Mouse (Mus musculus) ES-E14 (cell line): ENCODE results near the gene Casp8ap2. TPM values are rescaled to one million over a fixed set of nuclear protein-coding genes. Genes with fewer than 3 reads are reported as not detected.

Experiments
- DNase-seq: peaks from one replicate; pipeline ENCODE4 v3.0.0-alpha.2; 2013; ENCODE audit warnings: low read depth, low spot score
- H3K27ac ChIP-seq: 2 replicates; pipeline ENCODE4 v1.5.1; 2012; ENCODE audit warnings: low read depth, mild to moderate bottlenecking, low read length, moderate library complexity, mixed read lengths; ENCODE audit not compliant: poor library complexity, insufficient read depth, severe bottlenecking
- H3K36me3 ChIP-seq: 2 replicates; pipeline ENCODE4 v1.6.1; 2012; ENCODE audit warnings: mild to moderate bottlenecking, low read length, moderate library complexity, mixed read lengths; ENCODE audit not compliant: control insufficient read depth, poor library complexity, insufficient read depth, severe bottlenecking
- H3K4me1 ChIP-seq, 2 experiments: fragments of 150-350 bp in 1 of 2; sonication (generic) in 1 of 2; 2 replicates each; pipeline ENCODE4 v1.6.1; 2012; ENCODE audit warnings: low read length in 2 of 2, mild to moderate bottlenecking in 1 of 2, mixed read lengths in 1 of 2; ENCODE audit not compliant: control insufficient read depth in 2 of 2, insufficient read depth in 2 of 2, poor library complexity in 1 of 2
- H3K4me3 ChIP-seq, 2 experiments: fragments of 150-350 bp in 1 of 2; sonication (generic) in 1 of 2; 2 replicates each; pipeline ENCODE4 v1.5.1; 2012; ENCODE audit warnings: low read length in 2 of 2, low read depth in 1 of 2, mild to moderate bottlenecking in 1 of 2, mixed read lengths in 1 of 2; ENCODE audit not compliant: insufficient read depth in 1 of 2, poor library complexity in 1 of 2, severe bottlenecking in 1 of 2
- H3K9ac ChIP-seq: 2 replicates; pipeline ENCODE4 v1.6.1; 2012; ENCODE audit warnings: low read depth, mild to moderate bottlenecking, low read length, mixed read lengths; ENCODE audit not compliant: poor library complexity, insufficient read depth, severe bottlenecking
- H3K9me3 ChIP-seq: fragments of 150-350 bp; sonication (generic); 2 replicates; pipeline ENCODE4 v1.6.1; 2012; ENCODE audit warnings: low read depth, mild to moderate bottlenecking, low read length; ENCODE audit not compliant: control insufficient read depth, insufficient read depth
- CHD2 ChIP-seq: IDR thresholded peaks from 2 replicates; pipeline ENCODE4 v1.6.1; 2014; ENCODE audit warnings: mild to moderate bottlenecking, low read depth, low read length, inconsistent platforms
- HCFC1 ChIP-seq: IDR thresholded peaks from 2 replicates; pipeline ENCODE4 v1.6.1; 2012; ENCODE audit warnings: low read length, inconsistent platforms, borderline replicate concordance; ENCODE audit not compliant: insufficient read depth
- MAFK ChIP-seq: IDR thresholded peaks from 2 replicates; pipeline ENCODE4 v1.6.1; 2014; ENCODE audit warnings: mild to moderate bottlenecking, low read depth, low read length, inconsistent platforms; ENCODE audit not compliant: insufficient read depth
- ZC3H11A ChIP-seq: IDR thresholded peaks from 2 replicates; pipeline ENCODE4 v1.6.1; 2012; ENCODE audit warnings: low read depth, mild to moderate bottlenecking, inconsistent platforms, low read length, borderline replicate concordance
- ZNF384 ChIP-seq: IDR thresholded peaks from 2 replicates; pipeline ENCODE4 v1.6.1; 2012; ENCODE audit warnings: low read depth, low read length, inconsistent platforms
- in situ Hi-C, 2 experiments: fragments of 600-800 bp; cut with MboI; formaldehyde crosslinking; loops; one replicate each; pipeline ENCODE4 v1.15.1; 2025; ENCODE audit warnings: low sequenced_read_pairs in 2 of 2, inconsistent platforms in 1 of 2; ENCODE audit not compliant: unreplicated experiment in 2 of 2
- total RNA-seq: library from RNA; depleted of rRNA; stranded (reverse); fragments of 300-350 nt; gene quantifications from 2 replicates; pipeline ENCODE4 v1.2.3, GENCODE M21; 2012

Gene Casp8ap2
- total RNA-seq, 1 experiment = 39.0 TPM

- in situ Hi-C loops = loop anchor here in 1 of 2 experiments (25.0 kb wide), 1 partner anchor 537 kb away; no protein-coding TSS in a partner anchor
- Histone ChIP-seq H3K4me3 (no peak overlapping the region), H3K9me3 (no peaks in the 10 kb centered on the region), H3K4me1 (no peaks in the 10 kb centered on the region), H3K9ac (no peak overlapping the region), H3K27ac (no peak overlapping the region), H3K36me3 (no peaks in the 10 kb centered on the region)
- DNase-seq = no peak
- TF ChIP-seq ZNF384 (no peak), HCFC1 (no peak), ZC3H11A (no peak), CHD2 (no peak), MAFK (no peak)
Measured at GRCm38 (mm10) chr4:32575165-32575564, 40.1 kb upstream of the Casp8ap2 start.

DNA sequence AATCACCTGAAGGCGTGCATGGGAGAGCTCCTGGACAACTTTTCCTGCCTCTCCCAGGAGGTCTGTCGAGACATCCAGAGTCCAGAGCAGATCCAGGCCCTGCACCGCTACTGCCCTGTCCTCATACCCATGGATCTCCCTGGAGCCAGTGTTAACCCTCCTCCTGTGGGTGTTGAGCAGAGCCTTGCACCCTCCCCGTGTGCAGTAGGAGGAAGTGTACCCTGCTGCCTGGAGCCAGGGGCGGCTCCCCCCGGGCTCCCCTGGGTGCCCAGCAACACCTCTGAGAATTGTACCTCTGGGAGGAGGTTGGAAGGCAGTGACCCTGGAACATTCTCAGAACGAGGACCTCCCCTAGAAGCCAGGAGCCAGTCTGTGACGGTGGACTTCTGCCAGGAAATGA lies 35.4 kb upstream of the Casp8ap2 start:
- H3K9me3 ChIP-seq = no peaks in the 10 kb centered on the region
- peaks cover 0 to 7% of the 10 kb centered on the region in 2 experiments; a peak in 1 of 4 replicates for H3K4me1 ChIP-seq
- no peak overlapping the region for H3K27ac ChIP-seq
- no peak overlapping the region for H3K4me3 ChIP-seq
- DNase-seq = no peak
- H3K9ac ChIP-seq = no peak overlapping the region
- TF ChIP-seq ZNF384 (no peak), HCFC1 (no peak), MAFK (no peak), ZC3H11A (no peak), CHD2 (no peak)
- in situ Hi-C loops = loop anchor here (10.0 to 25.0 kb wide), 2 partner anchors 532 to 535 kb away; no protein-coding TSS in a partner anchor
- H3K36me3 ChIP-seq = no peaks in the 10 kb centered on the region

DNA sequence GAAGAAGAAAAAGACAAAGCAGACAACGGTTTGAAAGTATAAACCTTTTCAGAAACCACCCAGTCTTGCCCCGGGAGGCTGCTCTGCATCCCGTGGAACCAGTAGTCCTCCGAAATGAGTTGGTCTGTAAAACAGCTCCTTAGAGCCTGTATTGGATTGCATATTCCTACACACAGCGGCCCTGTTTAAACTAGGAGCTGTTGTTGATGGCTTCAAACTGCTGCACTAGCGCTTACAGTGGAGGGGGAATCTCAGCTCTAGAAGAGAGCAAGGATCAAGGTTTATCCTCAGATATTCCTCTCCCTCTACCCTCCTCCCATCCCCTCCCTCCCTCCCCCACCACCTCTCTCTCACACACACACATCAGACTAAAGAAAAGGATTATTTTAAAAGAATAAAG lies 31.1 kb upstream of the Casp8ap2 start:
- DNase-seq = no peak
- in situ Hi-C loops = loop anchor here (10.0 to 25.0 kb wide), 2 partner anchors 528 to 531 kb away; no protein-coding TSS in a partner anchor
- Histone ChIP-seq H3K36me3 (no peaks in the 10 kb centered on the region), H3K9ac (no peak overlapping the region), H3K4me3 (no peak overlapping the region), H3K27ac (no peak overlapping the region), H3K9me3 (no peaks in the 10 kb centered on the region), H3K4me1 (peaks cover 0 to 7% of the 10 kb centered on the region in 2 experiments; a peak in 1 of 4 replicates)
- no peak for TF ChIP-seq HCFC1
- TF ChIP-seq ZC3H11A = no peak
- no peak for TF ChIP-seq MAFK
- no peak for TF ChIP-seq CHD2
- TF ChIP-seq ZNF384 = no peak

DNA sequence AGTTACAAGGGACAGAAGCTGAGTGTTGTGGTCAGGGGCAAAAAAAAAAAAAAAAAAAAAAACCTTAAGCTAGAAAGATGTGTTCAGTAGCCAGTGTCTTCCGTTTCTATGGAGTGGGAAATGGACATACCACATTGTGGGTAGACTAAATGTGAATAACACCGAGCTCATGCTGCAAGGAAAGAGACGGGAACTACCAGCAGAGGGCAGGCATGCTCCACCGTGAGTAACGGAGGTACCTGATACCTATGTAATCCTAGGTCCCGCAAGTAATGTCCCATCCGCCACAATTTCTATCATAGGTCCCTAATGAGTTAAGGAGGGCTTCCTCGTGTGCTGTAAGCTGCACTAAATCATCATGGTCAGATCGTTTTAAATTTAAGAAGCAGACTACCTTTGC lies 28.7 kb upstream of the Casp8ap2 start:
- in situ Hi-C loops = loop anchor here (10.0 to 25.0 kb wide), 2 partner anchors 526 to 528 kb away; no protein-coding TSS in a partner anchor
- no peak overlapping the region for H3K4me3 ChIP-seq
- no peaks in the 10 kb centered on the region for H3K36me3 ChIP-seq
- H3K4me1 ChIP-seq = peaks cover 0 to 3% of the 10 kb centered on the region in 2 experiments; a peak in 1 of 4 replicates
- TF ChIP-seq HCFC1 = no peak
- peak; percentile 94 for TF ChIP-seq ZC3H11A
- peak; percentile 65 for DNase-seq
- H3K27ac ChIP-seq = no peak overlapping the region
- H3K9me3 ChIP-seq = no peaks in the 10 kb centered on the region
- no peak overlapping the region for H3K9ac ChIP-seq

DNA sequence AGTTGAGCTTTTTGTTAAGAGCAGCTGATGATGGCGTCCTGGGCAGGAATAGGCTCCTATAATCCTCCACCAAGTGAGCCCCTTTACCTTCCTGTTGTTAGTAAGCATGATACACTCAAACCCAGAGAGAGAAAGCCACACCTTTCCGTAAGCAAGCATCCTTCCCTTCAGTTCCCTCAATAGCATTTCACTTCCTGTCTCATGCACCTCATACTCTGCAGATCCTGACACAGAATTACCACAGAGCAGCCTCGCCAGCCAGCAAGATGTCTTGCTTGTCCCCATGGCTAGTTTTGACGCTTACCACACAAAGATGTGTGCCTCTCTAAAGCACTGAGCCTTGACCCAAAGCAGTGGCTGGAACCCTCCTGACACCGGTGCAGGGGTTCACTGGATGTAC lies 27.7 kb upstream of the Casp8ap2 start:
- in situ Hi-C loops = loop anchor here (10.0 to 25.0 kb wide), 2 partner anchors 525 to 527 kb away; no protein-coding TSS in a partner anchor
- Histone ChIP-seq H3K4me3 (no peak overlapping the region), H3K27ac (no peak overlapping the region), H3K4me1 (no peaks in the 10 kb centered on the region), H3K9ac (no peak overlapping the region), H3K36me3 (no peaks in the 10 kb centered on the region), H3K9me3 (no peaks in the 10 kb centered on the region)
- TF ChIP-seq CHD2 (no peak), HCFC1 (no peak), ZNF384 (no peak)
- no peak for DNase-seq
